Mouse (Mus musculus) induced T-regulatory cell, adult 2 months (primary cell): ENCODE measurements around the gene Tmeff1.

Source experiments
- DNase-seq: peaks from one replicate; pipeline ENCODE4 v3.0.0-alpha.2; 2012; ENCODE audit warnings: low read depth

Tmeff1 gene

GRCm38 (mm10) chr4:48576361-48576760 is 8.6 kb upstream of the Tmeff1 start:
- DNase-seq = no peak

GRCm38 (mm10) chr4:48577831-48578230 is 7.1 kb upstream of the Tmeff1 start:
- DNase-seq = no peak

GRCm38 (mm10) chr4:48578399-48578798 is 6.6 kb upstream of the Tmeff1 start:
- no peak for DNase-seq

- DNase-seq = no peak
Observed at GRCm38 (mm10) chr4:48579475-48580110, 5.4 kb upstream of the Tmeff1 start.

- DNase-seq = no peak
Observed at GRCm38 (mm10) chr4:48581201-48581600, 3.8 kb upstream of the Tmeff1 start.

- DNase-seq = no peak
Observed at GRCm38 (mm10) chr4:48581993-48582392, 3.0 kb upstream of the Tmeff1 start.

- no peak for DNase-seq
Observed at GRCm38 (mm10) chr4:48582941-48583340, 2.0 kb upstream of the Tmeff1 start.

GRCm38 (mm10) chr4:48585241-48586098 is 496 bp downstream of the Tmeff1 start:
- peak; percentile 4 for DNase-seq

- DNase-seq = no peak
Observed at GRCm38 (mm10) chr4:48586099-48586821, 1.3 kb downstream of the Tmeff1 start.

- no peak for DNase-seq
Observed at GRCm38 (mm10) chr4:48587526-48587925, 2.6 kb downstream of the Tmeff1 start.

- no peak for DNase-seq
Observed at GRCm38 (mm10) chr4:48588576-48588975, 3.6 kb downstream of the Tmeff1 start.

- no peak for DNase-seq
Observed at GRCm38 (mm10) chr4:48590862-48591261, 5.9 kb downstream of the Tmeff1 start.

- DNase-seq = no peak
Observed at GRCm38 (mm10) chr4:48591390-48591789, 6.4 kb downstream of the Tmeff1 start.

- DNase-seq = no peak
Observed at GRCm38 (mm10) chr4:48592328-48592727, 7.4 kb downstream of the Tmeff1 start.

GRCm38 (mm10) chr4:48592844-48593243 is 7.9 kb downstream of the Tmeff1 start:
- no peak for DNase-seq

GRCm38 (mm10) chr4:48596111-48596510 is 11.1 kb downstream of the Tmeff1 start:
- no peak for DNase-seq

GRCm38 (mm10) chr4:48605650-48606049 is 20.7 kb downstream of the Tmeff1 start:
- no peak for DNase-seq

GRCm38 (mm10) chr4:48609485-48609884 is 24.5 kb downstream of the Tmeff1 start:
- DNase-seq = no peak

- no peak for DNase-seq
Observed at GRCm38 (mm10) chr4:48610251-48610650, 25.3 kb downstream of the Tmeff1 start.

- no peak for DNase-seq
Observed at GRCm38 (mm10) chr4:48615483-48615882, 30.5 kb downstream of the Tmeff1 start.

GRCm38 (mm10) chr4:48617201-48617600 is 32.2 kb downstream of the Tmeff1 start:
- DNase-seq = no peak

- DNase-seq = no peak
Observed at GRCm38 (mm10) chr4:48620121-48620520, 35.1 kb downstream of the Tmeff1 start.

GRCm38 (mm10) chr4:48622246-48622645 is 37.3 kb downstream of the Tmeff1 start:
- no peak for DNase-seq
